19 mouse cellular contexts compared by ENCODE assay signal in genomic region chr11:87263946-87264345, GRCm38 (mm10).
DNase-seq lines count a peak whose midpoint lies in the region; ATAC-seq lines count a peak whose summit lies in the region.
"Had no signal": no experiment of that assay in that cellular context is flagged by ENCODE, and none has a peak within 500 bp of the region (broad histone marks: within the 10 kb centered on the region; RNA-seq: fewer than 3 reads in every experiment).

No protein-coding gene starts in this region.

- H3K4me3 ChIP-seq in hindbrain, embryonic 10.5 days = no peak overlapping the region
- no peak overlapping the region for H3K4me3 ChIP-seq in midbrain, embryonic 15.5 days
- H3K4me3 ChIP-seq: heart, adult 2 months; neural tube, embryonic 12.5 days had no signal

- ATAC-seq in common myeloid progenitor, adult 5-6 weeks (replicated peaks; ENCODE audit: low read depth, poor library complexity, severe bottlenecking) = peak; percentile 31; the same call in 1 of the 2 replicates
- ATAC-seq in midbrain, embryonic 15.5 days (replicated peaks) = no peak
- ATAC-seq: intestine, postnatal 0 days had no signal

- H3K9ac ChIP-seq in midbrain, embryonic 15.5 days = no peak overlapping the region
- H3K9ac ChIP-seq: neural tube, embryonic 12.5 days had no signal

- no peaks in the 10 kb centered on the region for H3K9me3 ChIP-seq in hindbrain, embryonic 10.5 days
- no peaks in the 10 kb centered on the region for H3K9me3 ChIP-seq in midbrain, embryonic 15.5 days
- H3K9me3 ChIP-seq: neural tube, embryonic 12.5 days had no signal

- H3K4me1 ChIP-seq in hindbrain, embryonic 10.5 days (replicated peaks) = peaks cover 14% of the 10 kb centered on the region
- peaks cover 11% of the 10 kb centered on the region for H3K4me1 ChIP-seq in midbrain, embryonic 15.5 days

- 23% methylated on average over 7 of the region's 7 CpGs for WGBS in hindbrain, embryonic 10.5 days
- WGBS in midbrain, embryonic 15.5 days = 27% methylated on average over 7 of the region's 7 CpGs

- intact Hi-C loops in heart, postnatal 25 days (cut with DNase I) = no loop called here

- H3K36me3 ChIP-seq in hindbrain, embryonic 10.5 days = no peaks in the 10 kb centered on the region
- no peaks in the 10 kb centered on the region for H3K36me3 ChIP-seq in midbrain, embryonic 15.5 days (replicated peaks)
- H3K36me3 ChIP-seq: neural tube, embryonic 12.5 days had no signal

- no peaks in the 10 kb centered on the region for H3K27me3 ChIP-seq in hindbrain, embryonic 10.5 days (ENCODE audit: insufficient read depth, poor library complexity, severe bottlenecking)
- H3K27me3 ChIP-seq in midbrain, embryonic 15.5 days (replicated peaks) = no peaks in the 10 kb centered on the region
- H3K27me3 ChIP-seq: neural tube, embryonic 12.5 days had no signal

- peak; percentile 72 for DNase-seq in heart, adult 11 months
- DNase-seq in heart, adult 8-10 months (ENCODE audit: low spot score) = no peak
- peak; percentile 32 for DNase-seq in hindbrain, embryonic 10.5 days (ENCODE audit: low spot score)
- DNase-seq in spleen, adult 12 weeks (ENCODE audit: low spot score) = no peak
- no peak for DNase-seq in heart, postnatal 25 days (ENCODE audit: low spot score)
- no peak for DNase-seq in layer of hippocampus, postnatal 36 days
- DNase-seq: adrenal gland, postnatal 10 days; B cell, adult 2 months; cerebellum, postnatal 25 days; heart, adult 2 months; heart, postnatal 14 days; kidney, postnatal 25 days; liver; lung, adult 2 months; right cerebral cortex, postnatal 25 days had no signal

- H3K4me2 ChIP-seq in midbrain, embryonic 15.5 days = peak overlapping the region; percentile 1; the same call in 1 of the 2 replicates
- H3K4me2 ChIP-seq: neural tube, embryonic 12.5 days had no signal

- H3K27ac ChIP-seq in hindbrain, embryonic 10.5 days = 0 out of 2 replicates have a peak overlapping the region, but pooled peaks have one; percentile 18
- H3K27ac ChIP-seq in midbrain, embryonic 15.5 days = no peak overlapping the region
- H3K27ac ChIP-seq: heart, adult 2 months; neural tube, embryonic 12.5 days had no signal

Comparison
In these comparisons a context has a peak if more than half of its experiments do, and no peak if none do; other contexts are left out.
1. DNase-seq: peak in heart, adult 11 months (single experiment) and hindbrain, embryonic 10.5 days (single experiment); none in heart, adult 8-10 months (single experiment), spleen, adult 12 weeks (single experiment), heart, postnatal 25 days (single experiment) and layer of hippocampus, postnatal 36 days (0 of 2).